19 mouse cellular contexts compared by ENCODE assay signal in the genomic region with DNA sequence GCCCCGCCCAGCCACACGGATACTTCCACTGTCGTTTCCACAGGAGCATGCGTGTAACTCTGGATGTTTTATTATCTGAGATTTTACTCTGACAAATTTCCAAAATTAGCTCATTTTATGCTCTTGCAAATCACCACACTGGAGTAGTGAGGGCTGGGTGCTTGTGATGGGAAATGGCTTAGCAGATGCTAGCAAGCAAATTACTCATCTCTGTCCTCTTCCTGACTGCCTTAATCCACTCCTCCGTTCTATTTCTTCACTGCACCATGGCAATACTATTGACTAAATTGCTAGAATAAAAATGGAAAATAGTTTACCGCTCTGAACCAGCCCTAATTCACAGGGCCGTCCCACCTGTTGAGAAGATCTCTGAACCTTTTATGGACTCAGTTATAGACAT.
DNase-seq lines count a peak whose midpoint lies in the region; ATAC-seq lines count a peak whose summit lies in the region.
"Had no signal": no experiment of that assay in that cellular context is flagged by ENCODE, and none has a peak within 500 bp of the region (broad histone marks: within the 10 kb centered on the region; RNA-seq: fewer than 3 reads in every experiment).

No protein-coding gene starts in this region.

- H3K4me3 ChIP-seq in forebrain, embryonic 16.5 days (replicated peaks; ENCODE audit: low read length): no peak overlapping the region
- H3K4me3 ChIP-seq: embryonic facial prominence, embryonic 12.5 days; forebrain, embryonic 15.5 days; gastrocnemius, adult 2 months; heart, embryonic 12.5 days; hindbrain, embryonic 10.5 days; hindbrain, embryonic 15.5 days had no signal

- no peaks in the 10 kb centered on the region for H3K27me3 ChIP-seq in forebrain, embryonic 16.5 days (replicated peaks; ENCODE audit: control insufficient read depth, insufficient read depth, low read length)
- H3K27me3 ChIP-seq: CH12.LX; embryonic facial prominence, embryonic 12.5 days; forebrain, embryonic 15.5 days; heart, embryonic 12.5 days; hindbrain, embryonic 15.5 days had no signal

- H3K9ac ChIP-seq in forebrain, embryonic 16.5 days (replicated peaks; ENCODE audit: low read depth, low read length): no peak overlapping the region
- H3K9ac ChIP-seq: embryonic facial prominence, embryonic 12.5 days; forebrain, embryonic 15.5 days; heart, embryonic 12.5 days; hindbrain, embryonic 15.5 days had no signal

- no peak overlapping the region for H3K27ac ChIP-seq in forebrain, embryonic 16.5 days (ENCODE audit: low read length)
- H3K27ac ChIP-seq: embryonic facial prominence, embryonic 12.5 days; forebrain, embryonic 15.5 days; gastrocnemius, adult 2 months; hindbrain, embryonic 10.5 days; hindbrain, embryonic 15.5 days had no signal

- no peaks in the 10 kb centered on the region for H3K36me3 ChIP-seq in forebrain, embryonic 16.5 days (ENCODE audit: control insufficient read depth, insufficient read depth)
- H3K36me3 ChIP-seq: embryonic facial prominence, embryonic 12.5 days; forebrain, embryonic 15.5 days; heart, embryonic 12.5 days; hindbrain, embryonic 10.5 days; hindbrain, embryonic 15.5 days had no signal

- H3K4me1 ChIP-seq in forebrain, embryonic 16.5 days (replicated peaks; ENCODE audit: control insufficient read depth, insufficient read depth, low read length): no peaks in the 10 kb centered on the region
- H3K4me1 ChIP-seq: embryonic facial prominence, embryonic 12.5 days; forebrain, embryonic 15.5 days; heart, embryonic 12.5 days; hindbrain, embryonic 10.5 days; hindbrain, embryonic 15.5 days had no signal

- H3K4me2 ChIP-seq in forebrain, embryonic 16.5 days (ENCODE audit: low read length): no peak overlapping the region
- H3K4me2 ChIP-seq: embryonic facial prominence, embryonic 12.5 days; forebrain, embryonic 15.5 days; heart, embryonic 12.5 days; hindbrain, embryonic 15.5 days had no signal

- WGBS in forebrain, embryonic 16.5 days: 94% methylated on average over 7 of the region's 7 CpGs

- ATAC-seq in forebrain, embryonic 16.5 days: no peak
- ATAC-seq: forebrain, embryonic 15.5 days had no signal

- no peaks in the 10 kb centered on the region for H3K9me3 ChIP-seq in forebrain, embryonic 16.5 days (ENCODE audit: control insufficient read depth, low read length)
- H3K9me3 ChIP-seq: forebrain, embryonic 15.5 days; hindbrain, embryonic 15.5 days had no signal

- DNase-seq in layer of hippocampus, adult 18-20 months (ENCODE audit: low spot score in 2 of 2): peak; percentile 6 to 19
- no peak for DNase-seq in layer of hippocampus, postnatal 10 days (ENCODE audit: low spot score in 2 of 2)
- DNase-seq in right cerebral cortex, postnatal 14 days: peak; percentile 3
- no peak for DNase-seq in right cerebral cortex, postnatal 36 days (ENCODE audit: low spot score in 2 of 2)
- peak; percentile 30 for DNase-seq in layer of hippocampus, adult 9-11 months
- DNase-seq: adrenal gland, adult 2 months; adrenal gland, postnatal 25 days; cerebellum, adult 11 months; cerebellum, adult 8-10 months; cerebellum, postnatal 14 days; gastrocnemius, adult 2 months; gastrocnemius, postnatal 25 days had no signal

Comparison
In these comparisons a context has a peak if more than half of its experiments do, and no peak if none do; other contexts are left out.
1. DNase-seq: peak in layer of hippocampus, adult 18-20 months (2 of 2), right cerebral cortex, postnatal 14 days (single experiment) and layer of hippocampus, adult 9-11 months (single experiment); none in layer of hippocampus, postnatal 10 days (0 of 2) and right cerebral cortex, postnatal 36 days (0 of 2).